Mouse (Mus musculus) embryo, embryonic 10.5 days (tissue): ENCODE data around the gene Tubb4b.

ENCODE experiments used
- DNase-seq: peaks from one replicate; pipeline ENCODE4 v3.0.0-alpha.2; 2015; ENCODE audit warnings: low spot score

Gene Tubb4b

DNA sequence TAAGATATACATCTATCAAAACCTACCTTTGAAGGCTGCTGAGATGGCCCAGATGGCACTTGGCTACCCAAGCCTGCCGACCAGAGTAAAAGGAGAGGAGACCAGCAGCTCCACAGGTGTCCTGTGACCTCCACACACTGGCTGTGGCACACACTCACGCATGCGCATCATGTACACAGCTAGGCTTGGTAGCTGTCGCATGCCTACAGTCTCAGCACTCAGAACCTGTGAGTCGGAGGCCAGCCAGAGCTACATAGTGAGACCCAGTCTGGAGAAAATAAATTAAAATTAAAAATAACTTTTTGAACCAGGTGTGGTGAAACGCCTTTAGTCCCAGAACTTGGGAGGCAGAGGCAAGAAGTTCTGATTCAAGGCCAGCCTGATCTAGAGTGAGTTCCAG is 36.7 kb downstream of the Tubb4b start:
- no peak for DNase-seq

DNA sequence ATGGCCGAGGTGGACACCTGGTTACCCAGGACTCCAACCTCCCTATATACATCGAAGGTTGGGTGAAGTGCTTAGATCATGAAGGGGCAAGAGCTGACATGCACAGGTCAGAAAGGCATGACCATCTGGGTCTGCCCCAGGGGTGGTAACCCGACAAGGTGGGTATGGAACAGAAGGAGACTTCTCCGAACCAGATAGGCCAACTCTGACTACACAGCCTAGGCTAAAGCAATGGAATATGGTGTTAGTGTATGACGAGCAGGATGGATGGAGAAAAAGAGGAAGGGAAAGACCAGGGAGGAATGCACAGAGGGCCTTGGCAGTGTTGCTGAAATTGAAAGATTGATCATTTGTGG is 37.9 kb downstream of the Tubb4b start:
- DNase-seq, result no peak

DNA sequence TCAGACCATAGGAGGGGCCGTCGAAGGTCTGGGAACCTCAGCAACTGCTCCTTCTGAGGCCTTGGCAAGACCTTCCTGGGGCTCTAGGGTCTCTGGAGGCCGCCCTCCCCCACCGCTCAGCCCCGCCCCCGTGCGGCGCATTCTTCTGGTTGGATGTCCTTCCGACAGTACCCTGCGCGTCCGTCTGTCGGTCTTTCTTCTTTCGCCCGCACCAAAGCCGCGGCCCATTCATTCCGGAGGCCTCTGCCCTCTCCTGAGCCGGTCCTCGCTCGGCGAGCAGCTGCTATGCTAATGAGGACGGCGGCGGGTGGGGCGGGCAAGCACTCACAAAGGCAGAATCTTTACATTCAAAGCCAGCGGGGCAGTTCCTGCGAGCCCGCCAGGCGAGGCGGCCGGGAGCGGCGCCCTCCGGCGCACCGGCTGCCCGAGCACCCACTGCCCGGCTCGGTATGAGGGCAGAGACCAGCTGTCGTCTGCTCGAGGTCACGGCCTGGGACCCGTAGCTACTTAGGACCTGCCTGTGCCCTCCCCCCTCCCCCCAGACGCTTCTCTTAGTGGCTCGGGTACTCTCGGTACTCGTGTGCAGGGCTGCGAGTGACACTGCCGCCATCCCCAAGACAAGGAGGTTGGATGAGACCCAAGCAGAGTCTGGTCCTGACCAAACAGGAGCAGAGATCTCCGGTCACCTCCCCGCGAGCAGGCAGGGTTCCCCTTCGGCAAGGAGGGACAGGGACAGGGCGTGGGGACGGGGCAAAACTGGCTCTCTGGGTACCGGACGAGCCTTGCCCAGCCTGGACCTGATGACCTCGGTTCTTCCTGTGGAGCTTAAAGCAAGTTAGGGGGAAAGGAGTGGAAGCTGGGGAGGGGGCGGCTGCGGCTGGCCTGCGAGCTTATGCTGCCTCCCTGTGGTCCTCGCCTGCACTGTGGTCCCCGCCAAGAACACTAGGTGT is 38.6 kb downstream of the Tubb4b start:
- DNase-seq, result peak; percentile 89

DNA sequence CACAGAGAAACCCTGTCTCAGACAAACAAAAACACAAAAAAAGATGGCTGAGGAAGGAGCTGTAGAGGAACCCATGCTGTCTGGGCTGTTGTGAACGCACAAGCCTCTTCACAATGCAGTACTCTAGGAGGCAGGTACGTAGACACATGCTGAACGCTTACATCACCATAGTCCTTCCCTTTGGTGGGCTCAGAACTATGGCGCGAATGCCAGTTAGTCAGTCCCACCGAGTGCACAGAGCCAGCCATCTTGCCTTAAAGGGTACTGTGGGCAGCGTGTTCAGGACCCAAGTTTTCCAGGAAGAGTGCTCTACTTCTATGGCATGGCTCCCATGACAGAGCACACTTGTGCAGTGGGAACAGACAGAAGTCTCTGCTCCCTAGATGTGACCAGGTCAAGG is 40.0 kb downstream of the Tubb4b start:
- DNase-seq, result no peak

DNA sequence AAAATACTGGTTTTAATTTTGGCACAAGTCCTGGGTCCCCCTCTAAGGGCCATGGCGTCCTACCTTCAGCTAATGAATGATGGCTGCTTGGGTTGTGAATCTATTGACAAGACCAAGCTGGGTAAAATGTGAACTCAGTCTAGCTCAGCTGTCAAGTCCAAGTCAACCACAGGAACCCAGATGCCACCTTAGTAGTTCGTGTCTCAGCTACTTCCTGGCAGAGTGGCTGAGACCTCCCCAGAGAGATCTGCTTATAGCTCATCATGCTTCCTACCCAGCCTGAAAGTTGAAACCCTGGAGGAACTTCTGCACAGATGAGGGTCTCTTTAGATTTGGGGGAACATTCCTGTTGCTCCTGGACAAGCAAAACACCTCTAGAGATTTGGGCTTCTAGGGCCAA is 41.2 kb downstream of the Tubb4b start:
- DNase-seq, result no peak

DNA sequence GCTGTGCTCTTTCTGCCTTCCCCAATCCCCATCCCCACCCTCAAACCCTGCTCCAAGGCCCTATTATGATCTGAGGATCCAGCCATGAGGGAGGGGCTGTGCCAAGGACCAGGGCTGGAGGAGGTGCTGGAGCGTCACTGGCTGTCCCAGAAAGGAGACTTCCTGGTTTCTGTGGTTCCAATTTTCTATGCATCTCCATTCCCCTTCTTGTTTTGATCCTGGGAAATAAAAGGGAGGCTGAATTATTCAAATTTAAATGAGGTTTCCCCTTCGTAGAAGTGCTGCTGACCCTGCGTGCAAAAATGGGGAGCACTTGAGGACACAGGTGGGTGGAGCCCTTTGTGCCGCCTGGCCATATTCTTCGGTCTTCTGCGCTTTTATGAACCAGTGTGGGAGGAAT is 41.8 kb downstream of the Tubb4b start:
- DNase-seq, result no peak

DNA sequence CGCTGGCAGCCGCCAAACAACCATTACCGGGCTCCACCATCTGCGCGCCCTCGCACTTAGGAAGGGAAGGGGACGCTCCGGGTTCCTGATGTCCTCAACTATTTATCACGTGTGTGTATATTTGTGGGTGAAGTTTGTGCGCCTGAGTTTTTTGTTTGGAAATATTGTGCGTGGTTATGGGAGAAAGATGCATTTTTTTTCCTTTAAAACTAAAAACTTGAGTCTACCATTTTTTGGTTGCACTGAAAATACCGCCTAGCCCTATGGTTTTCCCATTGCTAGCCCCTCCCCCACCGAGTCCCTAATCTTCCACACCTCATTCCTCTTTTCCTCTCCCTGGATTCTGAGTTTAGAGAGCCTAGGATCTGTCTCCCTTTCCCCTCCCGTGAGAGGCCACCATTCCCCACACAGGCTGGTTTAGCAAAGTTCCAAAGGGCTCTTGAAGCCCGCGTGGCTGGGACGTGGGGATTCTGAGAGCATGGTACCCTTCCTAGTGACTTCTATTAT is 42.6 kb downstream of the Tubb4b start:
- peak; percentile 63 for DNase-seq

DNA sequence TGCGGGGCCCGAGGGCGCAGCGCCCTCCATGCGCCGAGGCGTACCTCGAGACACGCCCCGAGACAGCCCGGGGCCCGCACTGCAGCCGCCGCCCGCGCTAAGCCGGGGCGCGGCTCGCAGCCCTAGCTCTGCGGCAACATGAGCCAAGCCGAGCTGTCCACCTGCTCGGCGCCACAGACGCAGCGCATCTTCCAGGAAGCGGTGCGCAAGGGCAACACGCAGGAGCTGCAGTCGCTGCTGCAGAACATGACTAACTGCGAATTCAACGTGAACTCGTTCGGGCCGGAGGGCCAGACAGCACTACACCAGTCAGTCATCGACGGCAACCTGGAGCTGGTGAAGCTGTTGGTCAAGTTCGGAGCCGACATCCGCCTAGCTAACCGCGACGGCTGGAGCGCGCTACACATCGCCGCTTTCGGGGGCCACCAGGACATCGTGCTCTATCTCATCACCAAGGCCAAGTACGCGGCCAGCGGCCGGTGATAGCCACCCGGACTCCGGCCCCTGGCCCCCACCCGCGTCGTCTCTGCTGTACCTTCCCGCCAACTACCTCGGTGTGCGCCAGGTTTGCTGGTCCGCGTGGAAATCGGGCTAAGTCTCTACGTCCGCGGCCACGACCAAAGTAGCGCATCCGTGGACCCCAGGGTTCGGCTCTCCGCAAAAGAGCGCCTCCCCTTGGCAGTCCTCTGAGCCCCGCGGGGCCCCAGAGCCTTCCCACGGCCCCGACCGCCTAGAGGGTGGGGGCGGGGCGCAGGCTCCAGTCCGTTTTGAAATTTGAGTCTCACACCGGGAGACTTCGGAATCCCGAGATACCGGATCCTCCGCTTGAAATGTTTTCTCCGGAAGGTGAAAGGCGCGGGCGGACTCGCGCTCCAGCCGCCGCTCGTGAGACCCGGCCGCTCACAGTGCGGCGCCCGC is 43.3 kb downstream of the Tubb4b start:
- DNase-seq, result peak; percentile 73

DNA sequence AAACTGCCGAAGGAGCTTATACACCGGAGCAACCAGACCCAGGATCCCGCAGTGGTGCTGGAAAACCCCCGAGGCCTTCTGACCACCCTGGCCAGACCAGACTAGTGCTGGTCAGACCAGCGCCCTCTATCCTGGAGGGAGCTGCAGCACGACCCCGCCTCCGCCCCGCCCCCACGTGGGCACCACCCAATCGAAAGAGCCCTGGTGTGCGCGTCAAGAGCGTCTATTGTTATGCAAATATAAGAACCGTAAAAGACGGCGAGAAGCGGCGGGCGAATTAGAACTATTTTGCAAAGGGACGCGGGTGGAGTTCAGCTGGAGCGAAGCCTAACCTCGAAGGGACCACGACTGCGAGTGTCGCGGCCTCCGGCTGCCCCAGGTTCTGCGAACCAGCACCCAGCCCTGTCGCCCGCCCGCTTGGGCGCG is 44.0 kb downstream of the Tubb4b start, which contains the start of gene Nrarp:
Nrarp (plus strand) TSS at position 281 of the 426 bp plus-strand sequence.
- peak; percentile 95 for DNase-seq

DNA sequence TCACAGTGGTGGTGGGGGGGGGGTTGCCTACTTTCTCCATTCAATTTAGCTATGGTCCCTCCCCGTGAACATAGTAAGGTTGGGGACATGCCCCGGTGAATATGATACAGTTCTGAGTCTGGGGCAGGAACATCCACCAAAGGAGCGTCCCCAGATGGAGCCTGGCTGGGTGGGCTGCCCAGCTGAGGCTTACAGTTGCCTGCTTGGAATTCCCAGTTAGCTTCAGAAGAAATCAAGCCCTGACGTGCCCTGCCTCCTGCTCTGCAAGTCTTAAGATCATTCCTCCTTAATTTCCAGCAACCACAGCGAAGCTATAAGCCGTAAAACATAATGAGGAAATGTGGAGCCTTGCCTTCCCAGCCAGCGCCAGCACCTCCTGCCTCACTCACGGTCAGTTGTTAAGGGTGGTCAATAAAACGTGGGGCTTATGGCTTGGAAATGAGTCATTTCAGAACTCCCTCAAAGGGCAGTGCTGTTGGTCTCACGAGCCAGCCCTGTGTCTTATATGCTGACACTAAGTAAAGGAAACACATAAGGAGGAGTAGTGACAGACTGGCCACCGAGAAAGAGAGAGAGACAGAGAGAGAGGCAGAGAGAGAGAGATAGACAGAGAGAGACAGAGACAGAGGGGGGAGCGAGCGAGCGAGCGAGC is 44.8 kb downstream of the Tubb4b start:
- DNase-seq, result no peak

DNA sequence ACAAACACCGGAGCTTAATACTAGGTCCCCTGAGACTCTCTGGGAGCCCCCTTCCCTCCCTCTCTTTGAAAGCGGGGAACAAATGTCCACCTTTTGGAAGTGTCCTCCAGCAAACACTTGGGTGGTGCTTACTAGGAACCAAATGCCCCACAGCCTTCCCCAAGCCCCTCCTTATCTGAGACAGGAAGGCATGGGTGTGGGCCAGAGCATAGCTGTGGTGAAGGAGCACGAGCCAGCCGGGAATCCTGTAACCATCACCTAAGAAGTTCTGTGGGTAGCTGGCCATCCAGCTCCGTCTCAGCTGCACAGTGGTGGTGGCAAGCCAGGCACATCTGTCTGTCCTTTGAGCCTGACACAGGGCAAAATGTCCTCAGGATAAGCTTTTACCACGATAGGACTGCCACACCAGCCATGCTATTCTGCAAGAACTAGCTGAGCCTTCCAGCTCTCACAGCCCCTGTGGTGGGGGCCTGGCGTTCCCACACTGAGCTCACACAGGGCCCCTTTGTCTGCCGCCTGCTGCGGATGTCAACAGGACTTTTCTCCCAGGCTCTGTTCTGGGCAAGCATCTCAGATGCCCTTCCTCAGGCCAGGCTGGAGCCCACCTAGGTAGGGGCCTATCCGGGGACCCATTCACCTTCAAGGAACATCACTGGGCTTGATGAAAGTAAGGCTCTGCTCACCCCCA is 46.1 kb downstream of the Tubb4b start:
- no peak for DNase-seq

DNA sequence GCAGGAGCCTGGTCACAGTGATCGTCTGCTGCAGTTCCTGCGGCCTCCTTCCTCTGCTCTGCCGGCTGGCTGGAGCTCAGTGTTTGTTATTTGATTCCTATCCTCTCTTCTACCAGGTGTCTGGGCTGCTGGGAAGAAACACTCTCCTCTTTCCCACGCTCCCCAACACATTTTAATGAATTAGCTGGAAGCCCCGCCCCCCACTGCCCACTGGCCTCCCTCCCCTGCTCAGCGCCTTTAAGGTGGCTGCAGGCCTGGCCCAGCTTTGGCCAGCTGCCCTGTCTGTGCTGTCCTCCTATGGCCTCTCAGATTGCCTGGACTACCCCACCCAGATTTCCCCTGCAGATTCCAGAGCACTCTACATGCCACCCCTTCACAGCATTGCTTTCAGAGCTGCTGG is 46.8 kb downstream of the Tubb4b start:
- peak; percentile 88 for DNase-seq

DNA sequence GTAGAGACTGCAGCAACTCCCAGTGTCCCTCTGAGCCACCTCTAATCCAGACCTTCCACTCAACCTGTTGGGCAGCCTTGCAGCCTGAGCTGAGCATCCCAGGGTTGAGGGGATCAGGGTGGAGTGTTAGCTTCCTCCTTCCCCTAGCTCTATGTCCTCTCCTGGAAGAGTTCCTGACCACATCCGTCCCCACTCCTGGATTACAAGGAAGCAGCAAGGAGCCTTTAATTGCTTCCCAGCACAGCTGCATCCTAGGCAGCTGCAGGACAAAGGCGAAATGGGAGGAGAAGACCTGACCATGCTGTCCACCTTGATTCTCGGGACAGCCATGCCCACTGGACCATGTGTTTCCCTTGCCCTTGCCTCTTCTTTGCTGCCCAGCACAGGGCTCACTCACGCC is 47.4 kb downstream of the Tubb4b start:
- DNase-seq, result no peak

DNA sequence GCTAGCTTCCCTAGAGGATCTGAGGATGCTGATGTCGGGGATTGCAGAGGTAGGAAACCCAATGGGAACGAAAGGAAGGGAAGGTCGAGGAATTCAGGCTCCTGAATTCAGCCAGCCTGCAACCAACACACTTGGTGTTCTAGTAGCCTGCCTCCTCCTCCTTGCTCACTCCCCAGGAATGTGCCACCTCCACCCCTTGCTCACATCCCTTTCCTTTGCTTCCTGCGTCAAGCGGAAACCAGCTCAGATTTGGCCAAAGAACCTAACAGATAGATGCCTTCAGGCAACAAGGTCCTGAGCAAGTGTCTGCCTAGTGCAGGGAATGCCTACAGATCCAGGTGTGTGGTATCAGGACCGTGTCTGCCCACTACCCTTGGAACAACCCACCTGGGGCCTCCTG is 47.9 kb downstream of the Tubb4b start:
- no peak for DNase-seq

DNA sequence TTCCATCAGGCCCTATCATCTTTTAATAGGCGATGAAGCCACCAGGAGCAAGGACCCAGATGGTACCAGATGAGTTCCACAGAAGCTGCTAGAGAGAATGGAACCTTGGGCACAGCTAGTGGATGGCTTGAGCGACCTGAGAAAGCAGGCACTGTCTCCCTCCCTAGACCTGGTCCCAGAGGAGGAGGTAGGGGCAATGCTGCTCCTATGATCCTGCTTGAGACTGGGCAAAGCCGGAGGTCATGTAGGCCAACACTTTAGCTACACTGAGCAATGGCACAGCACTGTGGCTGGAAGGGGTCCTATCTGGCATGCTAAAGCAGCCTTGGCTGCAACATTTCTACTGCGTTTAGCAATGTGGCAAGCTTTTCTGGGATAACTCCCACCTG is 48.8 kb downstream of the Tubb4b start:
- no peak for DNase-seq

DNA sequence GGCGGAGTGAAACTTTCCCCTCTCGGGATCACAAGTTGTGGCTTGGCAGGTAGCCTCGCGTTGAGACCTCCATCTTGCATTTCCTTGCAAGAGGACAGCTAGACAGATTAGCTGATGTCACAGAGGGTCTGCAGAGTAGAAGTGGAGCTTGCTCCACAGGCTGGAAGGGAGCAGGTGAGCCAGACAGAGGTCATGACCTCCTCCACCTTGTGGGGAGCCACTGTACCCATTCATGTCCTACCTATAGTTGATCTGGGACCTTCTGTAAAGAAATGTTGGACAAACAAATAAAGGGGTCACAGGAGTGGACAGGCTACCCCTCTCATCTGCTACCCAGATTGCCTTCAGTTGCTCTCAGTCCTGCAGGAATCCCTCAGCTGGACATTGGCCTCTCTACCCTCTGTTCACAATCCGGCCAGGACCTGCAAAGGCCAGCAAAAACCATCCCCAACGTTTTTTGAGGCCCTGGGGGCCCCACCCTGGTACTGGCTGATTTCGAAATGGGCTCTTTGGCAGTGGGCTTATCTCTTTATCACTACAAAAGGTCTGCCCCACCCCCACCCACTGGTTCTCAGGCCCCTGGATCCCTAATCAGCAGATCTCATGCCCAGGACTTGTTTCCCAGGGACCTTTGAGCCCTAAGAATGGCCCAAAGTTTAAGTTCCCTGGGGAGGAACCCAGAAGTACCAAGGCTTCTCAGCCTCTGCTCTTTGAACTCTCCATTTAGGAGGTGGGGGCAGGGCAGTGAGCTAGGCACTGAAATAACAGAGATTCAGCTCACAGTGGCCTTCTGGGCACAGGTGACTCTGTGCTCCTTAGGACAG is 49.4 kb downstream of the Tubb4b start:
- no peak for DNase-seq

DNA sequence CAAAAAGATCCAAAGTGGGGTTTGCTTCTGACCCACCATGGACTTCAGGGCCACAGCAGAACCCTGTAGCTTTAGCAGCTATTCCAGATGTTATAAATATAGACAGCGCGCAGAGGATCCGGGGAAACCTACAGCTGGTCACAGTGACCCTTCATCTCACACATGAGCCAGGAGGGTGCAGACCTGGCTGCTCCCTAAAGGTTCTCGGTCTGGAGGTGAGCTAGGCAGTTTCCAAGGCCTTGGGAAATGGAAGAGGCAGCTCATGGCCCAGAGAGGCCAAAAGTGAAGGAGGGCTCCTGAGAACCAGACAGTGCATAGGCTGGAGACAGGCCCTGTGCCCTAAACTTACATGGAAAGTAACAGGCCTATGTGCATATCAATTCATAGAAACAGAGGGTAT is 50.7 kb downstream of the Tubb4b start:
- no peak for DNase-seq

DNA sequence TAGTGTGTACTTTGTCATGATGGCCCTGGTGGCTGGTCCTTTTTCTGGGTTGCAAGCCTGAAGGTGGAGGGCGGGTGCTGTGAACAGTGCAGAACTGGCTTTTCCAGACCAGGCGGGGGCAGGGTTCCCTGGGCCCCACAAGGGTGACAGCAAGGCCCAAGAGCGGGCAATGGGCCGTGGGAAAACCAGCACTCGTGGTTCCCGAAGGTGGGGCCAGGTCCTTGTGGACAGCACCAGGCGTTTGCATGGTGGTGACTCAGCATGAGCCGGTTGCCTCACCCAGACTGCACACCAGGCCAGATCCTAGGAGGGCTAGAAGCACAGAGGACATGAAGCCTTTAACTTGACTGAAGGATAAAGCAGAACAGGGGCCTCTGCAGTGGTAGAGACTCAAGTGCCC is 51.9 kb downstream of the Tubb4b start:
- DNase-seq, result no peak
